Mouse (Mus musculus) ES-E14 (cell line): Measurements from ENCODE around the gene Grip1.

ENCODE experiments used
- CHD2 ChIP-seq: IDR thresholded peaks from 2 replicates; pipeline ENCODE4 v1.6.1; 2014; ENCODE audit warnings: mild to moderate bottlenecking, low read depth, low read length, inconsistent platforms
- HCFC1 ChIP-seq: IDR thresholded peaks from 2 replicates; pipeline ENCODE4 v1.6.1; 2012; ENCODE audit warnings: low read length, inconsistent platforms, borderline replicate concordance; ENCODE audit not compliant: insufficient read depth
- ZC3H11A ChIP-seq: IDR thresholded peaks from 2 replicates; pipeline ENCODE4 v1.6.1; 2012; ENCODE audit warnings: low read depth, mild to moderate bottlenecking, inconsistent platforms, low read length, borderline replicate concordance
- ZNF384 ChIP-seq: IDR thresholded peaks from 2 replicates; pipeline ENCODE4 v1.6.1; 2012; ENCODE audit warnings: low read depth, low read length, inconsistent platforms

GRCm38 (mm10) chr10:119705348-119705747 lies 251.7 kb downstream of the Grip1 start:
- no peak for TF ChIP-seq ZC3H11A
- TF ChIP-seq CHD2, result no peak
- TF ChIP-seq ZNF384, result no peak
- no peak for TF ChIP-seq HCFC1
